Mouse (Mus musculus) T-helper 2 cell (primary cell): Measurements from ENCODE around the gene Cdc42bpa.

ENCODE experiments used
- in situ Hi-C: fragments of 300-600 bp; cut with MboI, MseI; formaldehyde crosslinking; loops from one replicate; pipeline ENCODE4 v1.15.1; 2025; ENCODE audit warnings: high pct_unique_total_duplicates

The Cdc42bpa gene

DNA sequence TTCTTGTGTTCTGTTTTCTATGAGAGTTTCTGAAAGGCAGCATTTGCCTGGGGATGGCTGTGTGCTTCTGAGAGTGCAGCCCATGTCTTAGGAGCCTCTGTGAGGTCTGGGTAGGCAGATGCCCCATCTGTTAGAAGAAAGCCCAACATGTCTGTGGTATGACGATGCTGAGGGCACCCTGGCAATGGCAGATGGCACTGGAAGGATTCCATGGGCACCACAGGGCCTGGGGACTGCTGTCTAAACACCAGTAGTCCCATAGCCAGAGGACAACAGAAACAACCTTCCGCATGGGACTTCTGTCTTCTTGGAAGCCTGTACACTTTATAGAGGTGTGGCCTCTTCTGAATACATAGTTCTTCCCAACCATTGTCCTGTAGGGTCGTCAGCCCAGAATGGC is 200.9 kb downstream of the Cdc42bpa start:
- in situ Hi-C loops: no loop called here

DNA sequence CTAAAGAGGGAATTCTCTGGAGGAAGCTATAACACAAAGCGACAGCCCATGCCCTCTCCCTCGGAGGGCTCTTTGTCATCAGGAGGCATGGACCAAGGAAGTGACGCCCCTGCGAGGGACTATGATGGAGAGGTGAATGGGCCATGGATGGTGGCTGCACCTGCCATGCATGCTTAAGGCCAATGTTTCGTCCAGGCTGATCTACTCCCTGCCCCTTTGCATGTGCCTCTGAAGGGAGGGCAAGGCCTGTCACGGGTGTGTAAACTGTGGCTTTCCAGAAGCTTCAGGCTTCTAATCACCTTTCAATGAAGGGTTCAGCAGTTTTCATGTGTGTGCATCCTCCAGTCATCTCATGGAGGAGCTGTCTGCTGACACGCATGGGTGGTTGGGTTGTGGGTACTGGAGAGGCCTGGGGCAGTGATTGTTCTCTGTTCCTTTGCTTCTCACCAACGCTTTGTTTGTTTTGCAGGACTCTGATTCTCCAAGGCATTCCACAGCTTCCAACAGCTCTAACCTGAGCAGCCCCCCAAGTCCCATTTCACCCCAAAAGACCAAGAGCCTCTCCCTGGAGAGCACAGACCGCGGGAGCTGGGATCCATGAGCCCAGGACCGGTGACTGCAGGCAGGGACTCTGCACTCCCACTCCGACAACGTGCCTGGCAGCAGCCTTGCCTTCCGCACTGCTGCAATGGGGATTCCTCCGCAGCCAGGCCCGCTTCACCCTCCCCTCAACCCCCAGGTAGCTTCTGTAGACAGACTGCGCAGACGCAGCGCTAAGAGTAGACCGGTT is 201.5 kb downstream of the Cdc42bpa start:
- in situ Hi-C loops: no loop called here

DNA sequence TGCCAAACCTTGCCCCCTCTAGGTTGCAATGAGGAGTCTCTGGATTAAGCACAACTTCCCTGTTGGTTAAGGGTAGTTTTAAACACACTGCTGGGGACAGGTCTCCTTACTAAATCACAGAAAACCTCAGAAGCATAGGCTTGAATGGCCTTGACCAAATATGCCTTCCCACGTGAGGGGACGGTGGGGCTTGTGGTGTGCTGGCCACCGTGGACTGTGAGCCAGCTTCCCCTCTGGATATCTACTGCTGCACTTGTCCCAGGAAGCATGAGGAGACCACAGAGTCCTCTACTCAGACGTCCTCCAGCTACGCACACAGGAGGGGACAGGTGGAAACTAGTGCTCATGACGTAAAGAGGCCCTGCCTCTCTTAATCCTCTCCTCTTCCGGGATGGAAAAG is 202.7 kb downstream of the Cdc42bpa start:
- in situ Hi-C loops: no loop called here

DNA sequence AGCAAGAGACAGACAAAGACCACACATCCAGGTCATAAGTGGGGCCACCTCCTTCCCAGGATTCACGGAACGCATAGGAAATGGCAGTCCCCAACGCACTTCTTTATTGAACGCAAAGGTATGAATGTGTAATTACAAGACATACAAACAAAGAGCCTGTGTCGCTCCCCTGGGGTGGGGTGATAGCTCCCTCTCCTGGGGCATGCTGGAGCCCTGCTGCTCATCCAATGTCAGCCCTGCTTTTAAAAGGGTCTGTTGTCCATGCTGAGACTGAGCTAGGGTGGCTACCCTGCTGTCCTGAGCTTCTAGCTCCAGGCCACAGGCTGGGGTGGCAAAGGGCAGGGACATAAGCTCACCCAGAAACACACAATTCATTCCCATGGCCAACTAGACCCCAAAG is 206.3 kb downstream of the Cdc42bpa start:
- in situ Hi-C loops: no loop called here

GRCm38 (mm10) chr1:180168294-180168693 is 208.0 kb downstream of the Cdc42bpa start:
- in situ Hi-C loops: no loop called here

- in situ Hi-C loops: no loop called here
Measured at GRCm38 (mm10) chr1:180169161-180169560, 208.9 kb downstream of the Cdc42bpa start.

GRCm38 (mm10) chr1:180170071-180170470 is 209.8 kb downstream of the Cdc42bpa start:
- in situ Hi-C loops: no loop called here

DNA sequence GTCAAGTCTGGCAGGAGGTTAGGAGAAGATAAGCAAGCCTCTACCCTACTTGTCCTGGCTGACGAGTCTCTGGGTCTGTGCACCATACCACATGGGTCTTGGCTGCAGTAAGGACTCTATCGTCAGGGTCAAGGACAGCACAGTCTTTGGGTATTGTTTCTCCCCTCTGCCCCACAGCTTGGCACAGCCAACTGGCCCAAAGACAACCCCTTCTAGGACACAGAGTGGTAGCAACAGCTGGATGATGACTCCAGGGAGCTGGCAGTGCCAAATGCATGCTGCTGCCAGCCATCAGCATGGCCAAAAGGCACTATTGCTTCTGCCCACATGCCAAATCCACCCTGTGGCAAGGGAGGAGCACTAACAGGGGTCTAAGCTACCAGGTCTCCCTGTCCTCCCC is 211.6 kb downstream of the Cdc42bpa start:
- in situ Hi-C loops: no loop called here

GRCm38 (mm10) chr1:180172600-180172999 is 212.3 kb downstream of the Cdc42bpa start:
- in situ Hi-C loops: no loop called here

DNA sequence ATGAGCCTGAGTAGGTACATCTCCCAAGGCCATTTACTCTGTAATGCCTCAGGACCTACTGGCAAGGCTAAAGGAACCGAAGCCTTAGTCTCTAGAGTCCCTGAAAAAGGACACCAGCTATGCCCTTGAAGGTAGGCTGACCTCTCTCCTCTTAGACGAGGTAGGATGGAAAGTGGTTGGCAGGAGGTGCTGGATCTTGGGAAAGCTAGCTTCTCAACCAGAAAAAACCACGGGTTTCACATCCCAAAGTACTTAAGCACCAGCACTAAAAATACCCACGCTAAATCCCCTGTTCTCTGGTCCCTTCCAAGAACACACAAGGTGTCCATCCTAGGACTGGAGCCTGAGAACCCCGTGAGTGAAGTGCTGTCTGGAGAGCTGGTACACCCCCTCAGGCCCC is 212.7 kb downstream of the Cdc42bpa start:
- in situ Hi-C loops: no loop called here

DNA sequence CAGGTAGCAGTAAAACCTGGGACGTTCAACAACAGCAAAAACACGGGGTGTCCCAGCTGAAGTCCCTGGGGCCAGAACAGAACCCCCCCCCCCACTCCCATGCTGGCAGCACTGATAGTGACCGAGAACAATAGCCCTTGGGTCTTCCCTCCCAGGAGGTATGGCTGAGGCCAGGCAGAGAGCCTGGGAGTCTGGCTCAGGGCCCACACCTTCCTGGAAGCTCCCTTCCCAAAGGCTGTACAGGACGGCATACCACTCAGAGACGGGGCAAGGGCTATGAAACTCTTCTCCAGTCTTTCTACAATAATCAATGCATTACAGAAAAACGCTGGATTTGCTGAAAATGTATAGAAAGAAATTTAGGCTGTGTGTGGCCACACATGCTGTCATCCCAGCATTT is 214.4 kb downstream of the Cdc42bpa start:
- in situ Hi-C loops: loop anchor here (5.0 kb wide), 1 partner anchor 43 kb away; no protein-coding TSS in a partner anchor

DNA sequence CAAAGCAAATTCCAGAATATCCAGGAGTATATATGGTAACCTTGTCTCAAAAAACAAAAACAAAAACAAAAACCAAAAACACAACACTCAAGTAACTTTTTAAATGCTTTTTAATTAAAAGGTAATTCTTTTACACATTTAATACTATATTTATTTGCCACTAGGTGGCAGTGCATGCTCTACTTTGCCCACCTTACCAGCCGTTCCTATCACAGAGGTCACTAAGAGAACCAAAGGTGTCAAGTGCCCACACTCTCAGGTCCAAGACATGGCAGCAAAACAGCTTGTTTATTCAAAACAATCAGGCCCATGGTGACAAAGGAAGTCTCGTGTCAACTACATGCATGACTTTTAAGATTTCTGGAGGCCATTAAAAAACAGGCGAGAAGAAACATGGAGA is 214.9 kb downstream of the Cdc42bpa start:
- in situ Hi-C loops: loop anchor here (5.0 kb wide), 1 partner anchor 42 kb away; no protein-coding TSS in a partner anchor

- in situ Hi-C loops: loop anchor here (5.0 kb wide), 1 partner anchor 42 kb away; no protein-coding TSS in a partner anchor
Measured at GRCm38 (mm10) chr1:180175635-180176034, 215.4 kb downstream of the Cdc42bpa start.

- in situ Hi-C loops: loop anchor here (5.0 kb wide), 1 partner anchor 41 kb away; no protein-coding TSS in a partner anchor
Measured at GRCm38 (mm10) chr1:180176784-180177183, 216.5 kb downstream of the Cdc42bpa start.

DNA sequence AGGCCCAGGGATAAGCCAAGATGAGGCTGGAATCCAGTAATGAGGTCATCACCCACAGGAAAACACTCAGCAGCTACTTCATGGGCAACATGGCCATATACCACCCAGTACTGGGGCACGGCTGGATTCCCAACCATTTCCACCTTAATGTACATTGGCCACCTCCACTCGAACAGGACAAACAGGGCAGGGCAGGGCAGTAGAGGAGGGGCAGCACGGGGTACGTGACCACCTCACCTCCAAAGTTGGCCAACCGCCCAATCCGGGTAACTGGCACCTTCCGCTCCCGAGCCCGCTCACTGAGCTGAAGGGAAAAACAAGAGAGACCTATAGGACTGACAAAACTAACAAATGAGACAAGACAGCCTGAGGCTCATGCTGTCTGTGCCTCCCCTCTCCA is 218.1 kb downstream of the Cdc42bpa start:
- in situ Hi-C loops: loop anchor here (5.0 kb wide), 1 partner anchor 39 kb away; no protein-coding TSS in a partner anchor

DNA sequence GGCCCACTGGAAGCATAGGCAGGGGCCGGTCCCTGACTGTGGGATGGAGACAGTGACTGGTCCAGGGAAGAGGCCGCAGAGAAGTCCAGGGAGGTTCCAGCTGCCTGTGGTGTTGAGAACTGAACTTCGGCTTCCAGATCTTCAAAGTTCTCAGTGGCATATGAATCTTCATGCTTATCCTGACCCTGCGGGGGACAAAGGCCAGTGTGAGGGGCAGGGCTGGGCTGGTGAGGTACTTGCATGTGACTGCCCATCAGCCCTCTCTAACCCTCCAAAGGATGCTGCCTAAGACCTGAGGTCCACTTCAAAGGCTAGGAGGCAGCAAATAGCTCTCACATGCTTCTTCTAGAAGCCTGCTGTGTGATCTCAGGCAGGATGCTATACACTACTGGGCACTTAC is 218.8 kb downstream of the Cdc42bpa start:
- in situ Hi-C loops: loop anchor here (5.0 kb wide), 1 partner anchor 38 kb away; no protein-coding TSS in a partner anchor

DNA sequence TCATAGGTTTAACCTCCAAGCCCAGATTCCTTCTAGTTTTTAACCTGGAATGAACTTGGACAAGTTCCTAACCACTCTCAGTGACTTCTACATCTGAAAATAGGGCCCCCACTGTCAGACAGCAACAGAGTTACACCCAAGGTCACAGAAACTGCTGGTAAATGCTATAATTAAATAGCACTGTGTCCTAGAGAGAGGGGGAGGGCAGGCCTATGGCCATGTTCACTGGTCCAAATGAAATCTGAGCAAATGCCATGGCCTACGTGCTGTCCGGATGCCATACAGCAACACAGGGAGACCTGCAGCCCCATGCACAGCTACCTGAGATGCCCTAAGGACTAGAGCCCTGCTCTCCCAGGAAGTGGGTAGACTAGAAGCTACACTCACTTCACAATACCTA is 219.6 kb downstream of the Cdc42bpa start:
- in situ Hi-C loops: loop anchor here (5.0 kb wide), 1 partner anchor 37 kb away; no protein-coding TSS in a partner anchor

DNA sequence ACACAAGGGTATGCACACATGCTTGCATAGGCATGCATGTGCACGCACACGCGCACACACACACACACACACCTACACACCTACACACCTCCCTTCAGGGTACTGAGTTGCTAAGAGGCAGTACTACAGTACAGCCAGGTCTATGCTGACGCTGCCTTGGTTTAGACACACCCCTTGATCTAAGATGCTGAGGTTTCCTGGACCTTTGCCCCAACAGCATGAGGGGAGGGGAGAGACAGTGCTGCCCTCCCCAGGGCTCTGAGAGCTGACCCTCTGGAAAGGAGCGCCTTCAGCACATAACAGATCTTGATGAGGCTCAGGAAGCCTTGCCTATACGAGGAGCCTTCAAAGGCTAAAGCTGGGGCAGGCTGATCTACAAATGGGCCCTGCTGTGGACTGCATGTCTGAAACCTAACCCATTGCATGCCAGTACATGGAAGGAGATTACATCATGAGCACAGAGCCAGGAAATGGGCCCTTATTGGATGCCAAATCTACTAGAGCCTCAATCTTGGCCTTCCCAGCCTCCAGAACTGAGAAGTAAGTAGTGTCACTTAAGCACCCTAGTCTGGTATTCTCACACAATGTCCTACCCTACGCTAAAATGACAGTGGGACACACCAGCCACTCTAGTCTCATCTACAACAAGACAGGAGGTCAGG is 221.2 kb downstream of the Cdc42bpa start:
- in situ Hi-C loops: no loop called here

DNA sequence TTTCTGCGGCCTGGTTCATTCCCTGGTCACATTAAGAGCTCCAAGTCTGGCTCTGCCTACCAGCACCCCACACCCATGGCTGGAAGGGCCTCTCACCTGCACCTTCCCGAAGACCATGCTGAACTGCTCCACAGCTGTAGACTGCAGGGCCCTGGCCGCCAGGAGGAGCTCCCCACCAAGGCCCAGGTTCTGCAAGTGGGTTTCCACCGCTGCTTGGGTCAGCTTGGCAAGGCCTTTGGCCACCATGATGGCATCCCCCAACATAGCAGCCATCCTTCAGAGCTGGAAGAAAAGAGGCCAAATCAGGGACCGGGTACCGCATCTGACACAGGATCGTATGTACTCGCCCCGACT is 221.7 kb downstream of the Cdc42bpa start:
- in situ Hi-C loops: no loop called here

- in situ Hi-C loops: no loop called here
Measured at GRCm38 (mm10) chr1:180182731-180183130, 222.5 kb downstream of the Cdc42bpa start.

DNA sequence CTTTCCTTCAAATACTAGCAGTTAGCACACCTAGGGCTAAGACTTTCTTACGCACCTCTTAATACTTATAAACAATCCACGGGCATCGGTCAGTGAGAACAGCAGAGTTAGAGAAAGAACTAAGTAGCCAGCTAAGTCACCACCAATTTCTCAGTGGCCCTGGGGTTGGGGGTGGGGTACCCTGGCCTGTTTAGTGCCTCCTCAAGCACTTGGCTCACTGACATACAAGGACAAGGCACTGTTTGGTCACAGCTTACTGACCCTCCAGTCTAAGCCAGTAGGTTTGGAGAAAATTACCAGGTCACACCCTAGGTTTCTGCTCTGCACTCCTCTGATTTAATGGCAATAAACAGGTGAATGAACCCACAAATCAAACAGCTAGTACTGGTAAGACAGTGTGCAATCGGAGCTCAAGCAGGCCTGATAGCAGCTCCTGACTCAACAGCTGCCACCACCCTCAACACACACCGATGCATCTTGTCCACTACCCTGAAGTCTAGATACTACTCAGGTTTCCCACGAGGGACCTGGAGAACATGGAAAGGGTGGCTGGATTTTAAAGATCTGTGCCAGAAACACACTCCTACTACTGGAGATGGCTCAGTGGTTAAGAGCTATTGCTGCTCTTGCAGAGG is 223.4 kb downstream of the Cdc42bpa start:
- in situ Hi-C loops: no loop called here

DNA sequence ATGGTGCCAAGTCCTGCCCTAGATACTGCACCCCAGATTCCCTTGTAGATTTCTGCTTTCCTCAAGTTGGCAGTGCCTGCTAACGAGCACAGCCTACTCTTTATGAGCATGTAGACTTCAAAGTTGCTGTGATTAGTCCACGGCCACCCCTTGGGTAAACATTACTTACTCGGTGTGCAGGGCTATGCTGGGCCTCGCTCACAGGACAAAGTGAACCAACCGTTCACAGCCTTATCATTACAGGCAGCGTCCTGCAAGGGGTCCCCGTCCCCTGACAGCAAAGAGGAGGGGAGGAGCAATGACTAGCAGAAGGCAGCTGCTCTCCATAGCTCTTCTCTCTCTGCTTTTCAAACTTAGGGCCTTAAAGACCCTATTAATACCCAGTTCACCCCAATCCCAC is 224.5 kb downstream of the Cdc42bpa start:
- in situ Hi-C loops: no loop called here
